Mouse (Mus musculus): ENCODE data around the gene Ddx51. TPM values are rescaled to one million over a fixed set of nuclear protein-coding genes. Genes with fewer than 3 reads are reported as not detected.

The Ddx51 gene
- total and polyA plus RNA-seq, 2 experiments from 2014 or later: 9.4 to 11.8 TPM

- Histone ChIP-seq H3K36me3 (ENCODE audit: insufficient read depth, low read length) (no peaks in the 10 kb centered on the region), H3K27me3 (ENCODE audit: insufficient read depth, low read length) (no peaks in the 10 kb centered on the region), H3K9ac (replicated peaks; ENCODE audit: low read length) (no peak overlapping the region), H3K4me1 (ENCODE audit: insufficient read depth, low read length) (no peaks in the 10 kb centered on the region), H3K4me2 (ENCODE audit: low read depth, low read length) (peak overlapping the region; percentile 31), H3K27ac (no peak overlapping the region), H3K4me3 (ENCODE audit: low read length) (no peak overlapping the region), H3K9me3 (ENCODE audit: low read length) (no peaks in the 10 kb centered on the region)
- TF ChIP-seq CTCF (IDR thresholded peaks at IDR 0.05; ENCODE audit: low read depth): no peak
- peak; percentile 50 for DNase-seq (ENCODE audit: low spot score)
- ATAC-seq: peak; percentile 40
- 13% methylated on average over 19 of the region's 19 CpGs for WGBS
These were observed 25.1 kb upstream of the Ddx51 start for GRCm38 (mm10) chr5:110628156-110628555.

GRCm38 (mm10) chr5:110629525-110630120, 23.6 kb upstream of the Ddx51 start:
- Histone ChIP-seq H3K4me3 (ENCODE audit: low read length) (no peak overlapping the region), H3K27ac (no peak overlapping the region), H3K9me3 (ENCODE audit: low read length) (no peaks in the 10 kb centered on the region), H3K4me2 (ENCODE audit: low read depth, low read length) (no peak overlapping the region), H3K27me3 (ENCODE audit: insufficient read depth, low read length) (no peaks in the 10 kb centered on the region), H3K36me3 (ENCODE audit: insufficient read depth, low read length) (no peaks in the 10 kb centered on the region), H3K9ac (replicated peaks; ENCODE audit: low read length) (no peak overlapping the region), H3K4me1 (ENCODE audit: insufficient read depth, low read length) (no peaks in the 10 kb centered on the region)
- no peak for ATAC-seq
- DNase-seq (ENCODE audit: low spot score): no peak
- 58% methylated on average over 2 of the region's 2 CpGs for WGBS
- no peak for TF ChIP-seq CTCF (IDR thresholded peaks at IDR 0.05; ENCODE audit: low read depth)

- Histone ChIP-seq H3K9me3 (ENCODE audit: low read length) (no peaks in the 10 kb centered on the region), H3K4me1 (ENCODE audit: insufficient read depth, low read length) (no peaks in the 10 kb centered on the region), H3K9ac (replicated peaks; ENCODE audit: low read length) (no peak overlapping the region), H3K27ac (no peak overlapping the region), H3K36me3 (ENCODE audit: insufficient read depth, low read length) (no peaks in the 10 kb centered on the region), H3K4me2 (ENCODE audit: low read depth, low read length) (no peak overlapping the region), H3K4me3 (ENCODE audit: low read length) (no peak overlapping the region), H3K27me3 (ENCODE audit: insufficient read depth, low read length) (no peaks in the 10 kb centered on the region)
- WGBS: 39% methylated on average over 6 of the region's 6 CpGs
- ATAC-seq (peak; percentile 43), DNase-seq (ENCODE audit: low spot score) (peak; percentile 76)
- TF ChIP-seq CTCF (IDR thresholded peaks at IDR 0.05; ENCODE audit: low read depth): peak; percentile 78
These were observed 17.1 kb upstream of the Ddx51 start for GRCm38 (mm10) chr5:110635951-110636707.

GRCm38 (mm10) chr5:110638306-110639074, 14.8 kb upstream of the Ddx51 start:
- Histone ChIP-seq H3K4me2 (ENCODE audit: low read depth, low read length) (no peak overlapping the region), H3K4me3 (ENCODE audit: low read length) (no peak overlapping the region), H3K27ac (no peak overlapping the region), H3K9ac (replicated peaks; ENCODE audit: low read length) (no peak overlapping the region), H3K9me3 (ENCODE audit: low read length) (no peaks in the 10 kb centered on the region), H3K36me3 (ENCODE audit: insufficient read depth, low read length) (no peaks in the 10 kb centered on the region), H3K4me1 (ENCODE audit: insufficient read depth, low read length) (no peaks in the 10 kb centered on the region), H3K27me3 (ENCODE audit: insufficient read depth, low read length) (no peaks in the 10 kb centered on the region)
- no peak for ATAC-seq
- DNase-seq (ENCODE audit: low spot score): no peak
- WGBS: 80% methylated on average over 7 of the region's 7 CpGs
- no peak for TF ChIP-seq CTCF (IDR thresholded peaks at IDR 0.05; ENCODE audit: low read depth)

GRCm38 (mm10) chr5:110639459-110639858, 13.8 kb upstream of the Ddx51 start:
- Histone ChIP-seq H3K9ac (replicated peaks; ENCODE audit: low read length) (no peak overlapping the region), H3K4me3 (ENCODE audit: low read length) (no peak overlapping the region), H3K4me2 (ENCODE audit: low read depth, low read length) (no peak overlapping the region), H3K36me3 (ENCODE audit: insufficient read depth, low read length) (no peaks in the 10 kb centered on the region), H3K27ac (no peak overlapping the region), H3K9me3 (ENCODE audit: low read length) (no peaks in the 10 kb centered on the region), H3K4me1 (ENCODE audit: insufficient read depth, low read length) (no peaks in the 10 kb centered on the region), H3K27me3 (ENCODE audit: insufficient read depth, low read length) (no peaks in the 10 kb centered on the region)
- ATAC-seq (0 out of 2 replicates have a peak, but pooled peaks have one; percentile 11), DNase-seq (ENCODE audit: low spot score) (peak; percentile 78)
- TF ChIP-seq CTCF (IDR thresholded peaks at IDR 0.05; ENCODE audit: low read depth): peak; percentile 88
- WGBS: 26% methylated on average over 12 of the region's 12 CpGs

- peaks cover 50% of the 10 kb centered on the region for H3K36me3 ChIP-seq (ENCODE audit: insufficient read depth, low read length)
These were observed 6.9 kb upstream of the Ddx51 start for GRCm38 (mm10) chr5:110646377-110646776.

More at GRCm38 (mm10) chr5:110646377-110646776, 6.9 kb upstream of the Ddx51 start:
- no peaks in the 10 kb centered on the region for H3K4me1 ChIP-seq (ENCODE audit: insufficient read depth, low read length)
- no peak overlapping the region for H3K4me2 ChIP-seq (ENCODE audit: low read depth, low read length)
- no peak overlapping the region for H3K9ac ChIP-seq (replicated peaks; ENCODE audit: low read length)
- DNase-seq (ENCODE audit: low spot score) (no peak), ATAC-seq (no peak)
- no peaks in the 10 kb centered on the region for H3K9me3 ChIP-seq (ENCODE audit: low read length)
- H3K27me3 ChIP-seq (ENCODE audit: insufficient read depth, low read length): no peaks in the 10 kb centered on the region
- no peak for TF ChIP-seq CTCF (IDR thresholded peaks at IDR 0.05; ENCODE audit: low read depth)
- H3K27ac ChIP-seq: no peak overlapping the region
- H3K4me3 ChIP-seq (ENCODE audit: low read length): no peak overlapping the region
